Mouse (Mus musculus) midbrain, embryonic 12.5 days (tissue): ENCODE data around the gene Runx1. TPM values are rescaled to one million over a fixed set of nuclear protein-coding genes. Genes with fewer than 3 reads are reported as not detected.

Experiments used
- ATAC-seq: fragments of 200-750 bp; cut with Nextera tagmentation; 2 replicates; pipeline ENCODE4 v1.8.0; 2017; ENCODE audit warnings: low read depth, moderate TSS enrichment, moderate library complexity; ENCODE audit not compliant: low FRiP score
- H3K27ac ChIP-seq: fragments of 300-500 bp; sonication (generic); replicated peaks from 2 replicates; pipeline ENCODE4 v1.5.1; 2016; ENCODE audit warnings: mild to moderate bottlenecking
- H3K27me3 ChIP-seq: fragments of 300-500 bp; sonication (generic); 2 replicates; pipeline ENCODE4 v1.6.1; 2016; ENCODE audit warnings: mild to moderate bottlenecking
- H3K36me3 ChIP-seq: fragments of 300-500 bp; sonication (generic); 2 replicates; pipeline ENCODE4 v1.6.1; 2016
- H3K4me1 ChIP-seq: fragments of 300-500 bp; sonication (generic); 2 replicates; pipeline ENCODE4 v1.6.1; 2016
- H3K4me2 ChIP-seq: fragments of 300-500 bp; sonication (generic); replicated peaks from 2 replicates; pipeline ENCODE4 v1.6.1; 2016; ENCODE audit warnings: mild to moderate bottlenecking, moderate library complexity
- H3K4me3 ChIP-seq: fragments of 300-500 bp; sonication (generic); 2 replicates; pipeline ENCODE4 v1.5.1; 2016; ENCODE audit warnings: mild to moderate bottlenecking
- H3K9ac ChIP-seq: fragments of 300-500 bp; sonication (generic); replicated peaks from 2 replicates; pipeline ENCODE4 v1.6.1; 2016; ENCODE audit warnings: mild to moderate bottlenecking, moderate library complexity
- H3K9me3 ChIP-seq: fragments of 300-500 bp; sonication (generic); 2 replicates; pipeline ENCODE4 v1.6.1; 2016; ENCODE audit warnings: mild to moderate bottlenecking
- WGBS: fragments of 180-500 bp; shearing (Covaris S2); methylation state at CpG from one replicate; pipeline ENCODE4 v1.1.7; 2016; 5-methylcytosine and 5-hydroxymethylcytosine counted together
- polyA plus RNA-seq: library from polyadenylated mRNA; unstranded; fragments of >200 nt; fragmentation: Nextera tagmentation; extraction: Ambion mirVana; gene quantifications from 2 replicates; pipeline ENCODE4 v1.2.1, GENCODE M21; 2016

The Runx1 gene
- polyA plus RNA-seq, 1 experiment from 2014 or later, result 3.6 TPM

- no peak overlapping the region for H3K4me2 ChIP-seq
- no peaks in the 10 kb centered on the region for H3K4me1 ChIP-seq
- no peaks in the 10 kb centered on the region for H3K36me3 ChIP-seq
- no peaks in the 10 kb centered on the region for H3K9me3 ChIP-seq
- no peak for ATAC-seq
- no peaks in the 10 kb centered on the region for H3K27me3 ChIP-seq
- no peak overlapping the region for H3K27ac ChIP-seq
- WGBS, result 91% methylated on average over 6 of the region's 6 CpGs
- no peak overlapping the region for H3K9ac ChIP-seq
- H3K4me3 ChIP-seq, result no peak overlapping the region
Measured at GRCm38 (mm10) chr16:92852276-92852675, 26.3 kb upstream of the Runx1 start.

- H3K4me1 ChIP-seq, result peaks cover 5% of the 10 kb centered on the region; the same call in 1 of the 2 replicates
- no peak overlapping the region for H3K27ac ChIP-seq
- H3K4me2 ChIP-seq, result no peak overlapping the region
- H3K9ac ChIP-seq, result no peak overlapping the region
- no peak overlapping the region for H3K4me3 ChIP-seq
- no peaks in the 10 kb centered on the region for H3K27me3 ChIP-seq
- ATAC-seq, result no peak
- 90% methylated on average over 3 of the region's 3 CpGs for WGBS
- H3K9me3 ChIP-seq, result no peaks in the 10 kb centered on the region
- H3K36me3 ChIP-seq, result no peaks in the 10 kb centered on the region
Measured at GRCm38 (mm10) chr16:92850416-92850815, 24.5 kb upstream of the Runx1 start.

- ATAC-seq, result no peak
- H3K4me2 ChIP-seq, result no peak overlapping the region
- H3K36me3 ChIP-seq, result no peaks in the 10 kb centered on the region
- WGBS, result 93% methylated on average over 3 of the region's 3 CpGs
- H3K27me3 ChIP-seq, result no peaks in the 10 kb centered on the region
- H3K9ac ChIP-seq, result no peak overlapping the region
- no peak overlapping the region for H3K27ac ChIP-seq
- peaks cover 5% of the 10 kb centered on the region; the same call in 1 of the 2 replicates for H3K4me1 ChIP-seq
- H3K4me3 ChIP-seq, result no peak overlapping the region
- no peaks in the 10 kb centered on the region for H3K9me3 ChIP-seq
Measured at GRCm38 (mm10) chr16:92847762-92848300, 21.9 kb upstream of the Runx1 start.

DNA sequence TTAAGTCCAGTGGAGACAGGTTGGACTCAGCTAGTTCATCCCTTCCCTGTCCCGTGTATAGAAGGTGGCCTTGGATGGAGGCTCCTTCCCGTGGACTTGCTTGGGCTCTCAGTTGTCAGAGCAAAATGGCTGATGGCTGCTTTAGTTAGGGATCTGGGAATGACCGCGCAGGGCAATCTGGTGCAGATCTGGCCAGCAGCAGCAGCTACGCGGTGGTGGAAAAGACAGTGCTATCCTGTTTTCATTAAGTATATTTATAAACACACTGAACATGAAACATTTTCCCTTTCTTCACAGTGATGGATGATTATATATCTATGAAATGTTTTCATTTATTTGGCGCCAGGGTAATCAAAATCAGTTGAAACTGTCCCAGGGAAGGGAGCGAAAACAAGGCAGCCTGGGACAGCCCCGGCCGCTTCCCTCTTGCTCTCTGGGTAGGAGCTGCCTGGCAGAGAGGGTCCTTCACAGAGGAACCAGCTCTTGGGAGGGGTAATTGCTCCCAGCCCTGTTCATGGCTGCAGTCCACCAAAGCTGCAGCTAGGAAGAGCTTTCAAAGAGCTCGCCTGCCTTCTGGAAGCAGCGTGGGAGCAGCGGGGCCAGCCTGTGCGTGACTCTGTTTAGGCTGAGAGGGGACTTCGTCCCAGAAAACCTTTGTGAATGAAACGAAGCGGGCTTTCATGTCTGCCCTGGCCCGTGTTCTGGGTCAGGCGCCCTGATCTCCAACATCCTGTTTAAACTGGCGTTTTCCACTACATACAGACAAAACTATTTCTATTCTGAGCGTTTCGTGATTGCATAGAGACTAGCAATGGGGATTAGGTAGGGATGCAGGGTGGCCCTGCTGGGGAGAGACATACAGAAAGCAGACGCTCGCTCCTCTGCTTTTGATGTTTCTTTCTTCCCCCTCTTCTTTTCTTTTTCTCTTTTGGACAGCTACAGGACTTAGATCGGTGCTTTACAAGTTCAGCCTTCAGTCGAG lies 19.6 kb upstream of the Runx1 start:
- Histone ChIP-seq H3K27me3 (no peaks in the 10 kb centered on the region), H3K9me3 (no peaks in the 10 kb centered on the region), H3K4me2 (peak overlapping the region; percentile 42), H3K9ac (no peak overlapping the region), H3K4me1 (peaks cover 5% of the 10 kb centered on the region; the same call in 1 of the 2 replicates), H3K36me3 (no peaks in the 10 kb centered on the region), H3K27ac (no peak overlapping the region), H3K4me3 (no peak overlapping the region)
- no peak for ATAC-seq
- 41% methylated on average over 26 of the region's 26 CpGs for WGBS

GRCm38 (mm10) chr16:92838709-92839108 lies 12.8 kb upstream of the Runx1 start:
- H3K9me3 ChIP-seq, result no peaks in the 10 kb centered on the region
- ATAC-seq, result no peak
- no peaks in the 10 kb centered on the region for H3K27me3 ChIP-seq
- H3K4me1 ChIP-seq, result no peaks in the 10 kb centered on the region
- H3K36me3 ChIP-seq, result no peaks in the 10 kb centered on the region
- H3K9ac ChIP-seq, result no peak overlapping the region
- no peak overlapping the region for H3K27ac ChIP-seq
- no peak overlapping the region for H3K4me2 ChIP-seq
- H3K4me3 ChIP-seq, result no peak overlapping the region

GRCm38 (mm10) chr16:92831341-92831740 lies 5.4 kb upstream of the Runx1 start:
- Histone ChIP-seq H3K4me2 (no peak overlapping the region), H3K4me3 (no peak overlapping the region), H3K9me3 (no peaks in the 10 kb centered on the region), H3K36me3 (no peaks in the 10 kb centered on the region), H3K27ac (no peak overlapping the region), H3K27me3 (peaks cover 9% of the 10 kb centered on the region), H3K4me1 (peaks cover 22% of the 10 kb centered on the region), H3K9ac (no peak overlapping the region)
- WGBS, result 93% methylated on average over 2 of the region's 2 CpGs
- ATAC-seq, result no peak

DNA sequence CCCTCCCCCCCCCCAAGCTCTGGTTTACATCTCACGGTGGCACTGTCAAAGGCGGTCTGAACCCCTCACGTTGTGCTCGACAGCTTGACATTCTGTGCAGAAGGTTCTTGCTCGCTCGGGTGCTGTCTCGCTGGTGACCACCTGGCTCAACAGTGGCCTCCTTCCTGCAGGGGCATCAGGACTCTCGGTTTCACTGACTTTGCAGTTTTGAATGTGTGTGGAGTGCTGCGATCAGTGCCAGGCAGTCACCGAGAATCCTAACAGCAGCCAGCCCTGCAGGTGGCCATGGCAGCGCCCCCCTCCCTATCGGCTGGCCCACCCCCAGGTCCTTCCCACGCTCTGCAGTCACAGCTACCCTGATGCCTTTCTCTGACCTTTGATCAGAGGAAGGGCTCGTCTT lies 4.5 kb upstream of the Runx1 start:
- Histone ChIP-seq H3K4me3 (no peak overlapping the region), H3K36me3 (no peaks in the 10 kb centered on the region), H3K4me2 (no peak overlapping the region), H3K9me3 (no peaks in the 10 kb centered on the region), H3K4me1 (peaks cover 22% of the 10 kb centered on the region), H3K27ac (no peak overlapping the region), H3K27me3 (peaks cover 9% of the 10 kb centered on the region), H3K9ac (no peak overlapping the region)
- ATAC-seq, result no peak
- WGBS, result 58% methylated on average over 14 of the region's 14 CpGs

GRCm38 (mm10) chr16:92828308-92828862 lies 2.4 kb upstream of the Runx1 start:
- Histone ChIP-seq H3K4me3 (no peak overlapping the region), H3K4me1 (peaks cover 22% of the 10 kb centered on the region), H3K27ac (no peak overlapping the region), H3K9ac (no peak overlapping the region), H3K9me3 (no peaks in the 10 kb centered on the region), H3K36me3 (no peaks in the 10 kb centered on the region), H3K4me2 (no peak overlapping the region), H3K27me3 (peaks cover 9% of the 10 kb centered on the region)
- no peak for ATAC-seq
- 39% methylated on average over 8 of the region's 8 CpGs for WGBS

GRCm38 (mm10) chr16:92827663-92828307 lies 1.8 kb upstream of the Runx1 start:
- peaks cover 9% of the 10 kb centered on the region for H3K27me3 ChIP-seq
- H3K27ac ChIP-seq, result no peak overlapping the region
- no peak overlapping the region for H3K4me2 ChIP-seq
- no peaks in the 10 kb centered on the region for H3K36me3 ChIP-seq
- no peak for ATAC-seq
- peaks cover 22% of the 10 kb centered on the region for H3K4me1 ChIP-seq
- 50% methylated on average over 7 of the region's 7 CpGs for WGBS
- no peak overlapping the region for H3K4me3 ChIP-seq
- H3K9ac ChIP-seq, result no peak overlapping the region
- no peaks in the 10 kb centered on the region for H3K9me3 ChIP-seq

GRCm38 (mm10) chr16:92826683-92827082 lies 734 bp upstream of the Runx1 start:
- H3K9ac ChIP-seq, result no peak overlapping the region
- H3K9me3 ChIP-seq, result no peaks in the 10 kb centered on the region
- H3K27me3 ChIP-seq, result peaks cover 9% of the 10 kb centered on the region
- no peak overlapping the region for H3K27ac ChIP-seq
- WGBS, result 83% methylated on average over 6 of the region's 6 CpGs
- no peaks in the 10 kb centered on the region for H3K36me3 ChIP-seq
- ATAC-seq, result no peak
- no peak overlapping the region for H3K4me3 ChIP-seq
- H3K4me2 ChIP-seq, result no peak overlapping the region
- H3K4me1 ChIP-seq, result peaks cover 22% of the 10 kb centered on the region

GRCm38 (mm10) chr16:92825204-92825843 lies 625 bp downstream of the Runx1 start:
- H3K36me3 ChIP-seq, result no peaks in the 10 kb centered on the region
- no peak overlapping the region for H3K9ac ChIP-seq
- no peaks in the 10 kb centered on the region for H3K9me3 ChIP-seq
- no peak overlapping the region for H3K27ac ChIP-seq
- peaks cover 9% of the 10 kb centered on the region for H3K27me3 ChIP-seq
- no peak overlapping the region for H3K4me3 ChIP-seq
- WGBS, result 85% methylated on average over 18 of the region's 18 CpGs
- no peak for ATAC-seq
- H3K4me2 ChIP-seq, result no peak overlapping the region
- peaks cover 18% of the 10 kb centered on the region for H3K4me1 ChIP-seq
